Mouse (Mus musculus) brown adipose tissue, adult 24 weeks (tissue): ENCODE results near the gene Tmem95. TPM values are rescaled to one million over a fixed set of nuclear protein-coding genes. Genes with fewer than 3 reads are reported as not detected.
A peak's percentile ranks its signal among the peaks of the same experiment; 100 is the strongest.

Experiments
- H3K27ac ChIP-seq: fragments of 200-500 bp; replicated peaks from 2 replicates; pipeline ENCODE4 v1.5.1; 2012; ENCODE audit warnings: low read depth, mild to moderate bottlenecking, low read length
- H3K4me1 ChIP-seq: fragments of 200-500 bp; 2 replicates; pipeline ENCODE4 v1.6.1; 2012; ENCODE audit warnings: low read length, mixed read lengths; ENCODE audit not compliant: control insufficient read depth, insufficient read depth, insufficient read length
- H3K4me3 ChIP-seq: fragments of 200-500 bp; 2 replicates; pipeline ENCODE4 v1.5.1; 2012; ENCODE audit warnings: low read depth, mild to moderate bottlenecking, low read length, moderate library complexity; ENCODE audit not compliant: insufficient read depth
- polyA plus RNA-seq: library from polyadenylated mRNA; stranded (reverse); fragments of >200 nt; gene quantifications from 2 replicates; pipeline ENCODE4 v1.2.4, GENCODE M21; 2012; ENCODE audit not compliant: missing spikeins, insufficient read depth, insufficient read length

Tmem95 gene
- polyA plus RNA-seq, 1 experiment, result not detected

DNA sequence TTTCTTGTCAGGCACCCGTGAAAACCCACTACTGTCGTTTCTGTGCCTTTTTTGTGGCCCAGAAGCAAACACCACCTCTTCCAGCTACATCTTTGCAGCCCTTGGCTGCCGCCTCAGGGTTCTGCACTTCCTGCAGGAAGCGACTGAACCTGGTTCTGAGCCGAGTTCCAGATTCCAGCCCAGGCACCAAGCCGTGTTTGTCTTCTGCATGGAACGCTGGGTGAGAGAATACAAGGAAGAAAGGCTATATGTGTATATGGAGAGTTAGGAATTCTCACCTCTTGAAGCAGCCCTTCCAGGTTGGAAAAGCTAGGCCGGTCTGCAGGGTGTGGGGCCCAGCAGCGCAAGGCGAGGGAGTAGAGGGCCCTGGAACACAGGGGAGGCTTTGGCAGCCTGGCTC lies 23.1 kb downstream of the Tmem95 start:
- H3K4me1 ChIP-seq, result peaks cover 5% of the 10 kb centered on the region
- peak overlapping the region; percentile 73 for H3K27ac ChIP-seq
- H3K4me3 ChIP-seq, result no peak overlapping the region

DNA sequence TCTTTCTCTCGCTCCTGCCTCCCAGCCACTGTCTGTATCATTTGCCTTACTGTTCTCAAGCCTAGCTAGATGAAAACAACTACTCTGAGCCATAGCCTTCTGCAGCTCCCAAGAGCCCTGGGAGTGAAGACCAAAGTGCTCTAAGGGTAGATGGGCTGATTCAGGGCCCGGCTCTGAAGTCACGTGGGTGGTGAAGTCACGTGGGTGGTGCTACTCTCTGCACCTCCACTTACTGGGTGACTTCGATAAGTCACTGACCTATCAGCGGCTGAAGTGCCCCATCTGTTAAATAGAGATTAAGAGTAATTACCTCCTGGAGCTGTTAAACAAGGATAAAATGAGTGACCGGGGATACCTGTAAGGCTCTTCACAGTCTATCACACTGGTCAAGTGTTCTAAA lies 23.8 kb downstream of the Tmem95 start:
- Histone ChIP-seq H3K4me3 (no peak overlapping the region), H3K4me1 (peaks cover 5% of the 10 kb centered on the region), H3K27ac (no peak overlapping the region)

DNA sequence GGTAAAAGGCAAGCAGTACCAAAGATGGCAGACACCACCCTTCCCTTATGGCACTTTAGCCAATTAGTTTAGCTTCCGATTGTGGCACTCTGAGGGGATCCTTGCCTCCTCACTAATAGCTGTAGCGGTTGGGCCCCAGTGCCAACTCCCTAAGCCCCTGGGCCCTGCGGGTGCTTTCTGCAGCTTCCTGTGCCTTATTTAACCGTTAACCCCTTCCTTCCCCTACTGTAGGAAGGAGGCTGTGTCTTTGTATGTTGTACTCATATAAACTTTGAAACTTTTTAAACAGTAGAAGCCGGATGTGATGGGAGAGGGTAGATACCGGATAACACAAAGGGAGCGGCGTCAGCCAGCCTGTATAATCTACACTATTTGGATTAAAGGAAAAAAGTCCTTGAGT lies 27.1 kb downstream of the Tmem95 start:
- peaks cover 10% of the 10 kb centered on the region for H3K4me1 ChIP-seq

DNA sequence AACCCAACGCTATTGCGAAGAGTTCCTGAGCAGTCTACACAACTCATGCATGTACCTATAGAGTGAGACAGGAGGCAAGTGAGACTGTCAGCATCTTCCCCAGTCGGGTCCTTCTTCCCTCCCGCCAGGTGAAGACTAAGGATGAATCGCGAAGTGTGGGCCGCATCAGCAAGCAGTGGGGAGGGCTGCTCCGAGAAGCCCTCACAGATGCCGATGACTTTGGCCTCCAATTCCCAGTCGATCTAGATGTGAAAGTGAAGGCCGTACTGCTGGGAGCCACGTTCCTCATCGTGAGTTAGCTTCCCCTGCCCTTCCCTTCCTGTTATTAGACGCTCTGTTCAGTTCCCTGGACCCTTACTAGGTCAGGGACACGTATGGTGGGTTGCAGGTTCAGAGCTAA lies 27.9 kb downstream of the Tmem95 start:
- H3K4me3 ChIP-seq, result no peak overlapping the region
- H3K4me1 ChIP-seq, result peaks cover 13% of the 10 kb centered on the region

More for the DNA sequence above, 27.1 kb downstream of the Tmem95 start:
- no peak overlapping the region for H3K27ac ChIP-seq
- no peak overlapping the region for H3K4me3 ChIP-seq

DNA sequence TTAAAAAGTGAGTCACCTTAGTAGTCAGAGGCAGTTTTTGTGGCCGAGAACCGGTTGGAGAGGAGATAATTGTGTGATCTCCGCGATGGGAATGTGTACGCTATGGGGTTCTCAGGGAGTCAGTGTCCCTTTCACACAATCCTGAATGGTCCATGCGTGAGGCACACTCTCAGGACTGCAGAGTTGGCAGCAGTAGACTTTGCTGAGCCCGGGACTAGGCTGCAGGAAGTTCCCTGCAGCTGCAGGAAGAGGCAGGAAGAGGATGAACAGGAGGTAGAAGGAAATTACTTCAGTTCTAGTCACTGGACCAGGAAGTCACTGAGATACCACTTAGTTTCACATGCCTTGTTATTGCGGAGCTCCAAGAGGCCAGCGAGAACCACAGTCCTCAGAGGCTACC lies 28.7 kb downstream of the Tmem95 start:
- 0 out of 2 replicates have a peak overlapping the region, but pooled peaks have one; percentile 4 for H3K4me3 ChIP-seq
- H3K27ac ChIP-seq, result peak overlapping the region; percentile 82
- H3K4me1 ChIP-seq, result peaks cover 11% of the 10 kb centered on the region

More for the DNA sequence above, 27.9 kb downstream of the Tmem95 start:
- H3K27ac ChIP-seq, result 0 out of 2 replicates have a peak overlapping the region, but pooled peaks have one; percentile 82

DNA sequence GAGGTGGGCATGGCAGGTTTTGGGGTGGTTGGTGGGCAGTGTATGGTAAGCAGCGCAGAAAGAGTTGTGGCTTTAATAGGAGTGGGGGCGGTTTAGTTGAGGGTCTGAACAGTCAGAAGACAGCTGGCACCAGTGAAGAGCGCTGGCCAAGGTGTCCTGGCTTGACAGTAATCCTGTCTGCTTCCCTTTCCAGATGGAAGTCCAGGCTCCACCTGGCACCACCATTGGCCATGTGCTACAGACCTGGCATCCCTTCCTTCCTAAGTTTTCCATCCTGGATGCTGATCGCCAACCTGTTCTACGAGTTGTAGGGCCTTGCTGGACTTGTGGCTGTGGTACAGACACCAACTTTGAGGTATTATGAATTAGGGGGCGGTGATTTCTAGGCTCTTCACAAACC lies 29.8 kb downstream of the Tmem95 start:
- peak overlapping the region; percentile 90 for H3K4me3 ChIP-seq
- H3K4me1 ChIP-seq, result peaks cover 11% of the 10 kb centered on the region
- H3K27ac ChIP-seq, result no peak overlapping the region

DNA sequence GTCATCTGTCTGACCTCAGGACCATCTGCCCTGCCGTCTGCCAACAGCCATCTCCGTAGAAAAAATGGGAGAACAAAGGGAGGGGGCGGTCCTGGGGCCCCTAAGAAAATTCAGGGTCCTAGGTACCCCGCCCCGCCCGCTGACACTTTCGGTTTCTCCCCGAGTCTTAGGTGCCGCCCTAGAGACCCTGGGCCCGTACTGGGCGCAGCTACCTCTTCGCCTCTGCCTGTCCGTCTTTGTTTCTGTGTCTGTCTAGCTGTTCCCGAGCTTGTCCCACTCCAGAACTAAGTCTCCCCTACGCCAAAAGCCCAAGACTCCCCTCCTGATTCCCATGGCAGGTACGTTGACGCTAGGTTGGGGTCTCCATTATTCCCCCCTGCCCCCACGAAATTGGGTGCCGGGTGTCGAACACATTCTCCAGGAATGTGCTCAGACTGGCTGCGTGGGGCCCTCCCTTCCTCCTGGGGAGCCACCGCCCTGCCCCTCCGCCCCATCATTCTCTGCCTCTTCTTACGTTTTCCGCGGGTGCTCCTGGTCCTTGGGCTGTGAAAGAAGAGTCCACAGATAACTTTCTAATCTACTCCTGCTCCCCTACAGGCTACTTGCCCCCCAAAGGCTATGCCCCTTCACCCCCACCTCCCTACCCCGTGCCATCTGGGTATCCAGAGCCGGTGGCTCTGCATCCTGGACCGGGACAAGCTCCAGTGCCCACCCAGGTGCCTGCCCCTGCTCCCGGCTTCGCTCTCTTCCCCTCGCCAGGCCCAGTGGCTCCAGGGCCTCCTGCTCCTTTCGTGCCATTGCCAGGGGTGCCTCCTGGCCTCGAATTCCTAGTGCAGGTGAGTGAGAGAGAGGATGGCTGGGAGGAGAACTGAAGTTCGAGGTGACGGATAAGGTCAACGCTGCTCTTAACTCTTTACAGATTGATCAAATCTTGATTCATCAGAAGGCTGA lies 30.8 kb downstream of the Tmem95 start:
- Histone ChIP-seq H3K4me3 (peak overlapping the region; percentile 90), H3K4me1 (peaks cover 11% of the 10 kb centered on the region), H3K27ac (peak overlapping the region; percentile 88)

DNA sequence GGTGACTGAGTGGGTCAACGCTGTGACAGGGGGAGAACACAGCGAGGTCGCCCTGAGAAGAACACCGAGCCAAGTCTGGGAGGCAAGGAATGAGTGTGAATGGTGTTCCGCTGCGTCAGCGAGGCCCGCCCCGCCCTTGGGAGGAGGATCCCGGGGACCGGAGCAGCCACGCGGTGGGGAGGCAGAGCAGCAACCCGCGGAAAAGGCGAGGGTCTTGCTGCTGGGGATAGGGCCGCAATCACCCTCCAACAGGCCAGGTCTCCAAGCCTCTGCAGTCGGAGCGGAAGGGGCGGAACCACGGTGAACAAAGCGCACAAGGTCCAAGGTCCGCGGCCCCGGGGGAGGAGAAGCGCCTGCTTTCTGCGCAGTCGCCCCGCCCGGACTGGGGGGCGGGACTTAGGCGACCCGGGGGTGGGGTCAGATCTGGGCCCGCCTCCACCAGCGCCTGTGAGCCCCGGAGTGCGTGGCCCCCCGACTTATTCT lies 31.6 kb downstream of the Tmem95 start, which contains the start of gene Plscr3:
Plscr3 (plus strand) TSS at position 179 of the 483 bp plus-strand sequence.
- Histone ChIP-seq H3K27ac (peak within 1 kb of the TSS; percentile 88), H3K4me3 (peak within 1 kb of the TSS; percentile 90), H3K4me1 (peaks cover 11% of the 10 kb centered on the region)

DNA sequence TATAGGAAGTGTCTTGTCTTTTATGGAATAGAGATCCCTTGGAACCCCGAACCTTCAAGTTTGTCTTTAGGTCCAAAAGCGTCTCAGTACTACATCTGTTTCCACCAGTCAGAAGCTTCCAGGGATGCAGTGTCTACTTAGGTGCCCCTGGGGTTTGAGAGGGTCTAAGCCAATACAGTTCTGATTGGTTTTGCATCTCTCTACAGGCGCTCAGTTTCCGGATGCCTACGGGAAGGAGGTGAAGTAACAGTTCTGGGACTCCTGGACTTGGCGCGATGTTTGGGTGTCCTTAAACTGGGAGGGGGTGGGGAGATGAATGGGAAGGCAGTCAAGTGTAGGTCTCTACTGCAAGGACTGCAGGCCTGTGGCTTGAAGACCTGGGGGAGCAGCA lies 39.1 kb downstream of the Tmem95 start:
- peak overlapping the region; percentile 79 for H3K4me3 ChIP-seq
- H3K4me1 ChIP-seq, result no peaks in the 10 kb centered on the region
- H3K27ac ChIP-seq, result peak overlapping the region; percentile 76

DNA sequence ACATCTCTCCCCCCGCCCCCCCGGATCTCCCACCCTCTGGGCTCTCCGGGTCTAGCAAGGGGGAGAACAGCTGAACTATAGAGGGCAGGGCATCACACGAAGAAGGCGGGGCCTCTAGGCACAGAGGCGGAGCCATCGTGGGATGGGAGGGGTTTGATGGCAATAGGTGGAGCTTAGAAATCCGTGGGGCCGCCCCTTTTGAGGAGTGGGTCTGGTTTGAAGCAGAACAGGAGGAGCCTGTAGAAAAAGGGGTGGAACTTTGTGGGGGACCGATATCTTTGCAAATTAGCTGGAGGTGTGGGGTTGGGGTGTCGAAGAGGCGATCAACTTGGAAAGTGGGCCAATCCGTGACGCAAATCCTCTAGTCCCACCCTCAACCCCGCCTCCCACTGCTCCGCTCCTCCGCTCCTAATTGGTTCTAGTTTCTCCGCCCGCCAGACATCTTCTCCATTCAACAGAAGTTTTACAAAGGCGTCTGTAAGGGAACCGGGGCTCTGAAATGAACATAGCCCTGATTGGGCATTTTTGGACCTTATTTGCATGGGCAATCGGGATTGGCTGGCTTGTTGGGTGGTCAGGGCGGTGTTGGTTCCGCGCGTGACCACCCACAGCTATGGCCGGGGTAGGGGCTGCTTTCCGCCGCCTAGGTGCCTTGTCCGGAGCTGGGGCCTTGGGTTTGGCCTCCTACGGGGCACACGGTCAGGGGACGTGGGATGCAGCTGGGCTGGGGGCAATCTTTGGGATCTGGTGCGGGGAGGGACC lies 39.7 kb downstream of the Tmem95 start, which contains the start of gene Tmem256:
Tmem256 (plus strand) TSS at position 563 of the 762 bp plus-strand sequence.
- Histone ChIP-seq H3K27ac (peak within 1 kb of the TSS; percentile 76), H3K4me1 (no peaks in the 10 kb centered on the region), H3K4me3 (peak within 1 kb of the TSS; percentile 79)

DNA sequence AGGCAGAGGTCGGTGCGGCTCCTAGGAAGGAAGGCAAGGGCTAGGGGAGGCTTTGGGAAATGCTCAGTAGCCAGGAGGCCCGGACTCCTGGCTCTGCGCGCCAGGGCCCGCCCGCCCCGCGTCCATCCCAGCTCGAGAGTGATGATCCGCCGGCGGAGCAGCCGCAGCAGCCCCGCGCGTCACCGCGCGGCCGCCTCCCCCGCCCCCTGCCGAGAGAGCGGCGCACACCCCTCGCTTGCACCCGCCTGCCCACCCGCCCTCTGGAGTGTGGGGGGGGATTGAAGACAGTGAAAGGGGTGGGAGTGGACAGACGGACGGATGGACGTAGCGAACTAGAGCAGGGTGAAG lies 40.2 kb downstream of the Tmem95 start, which contains the start of gene Nlgn2:
Nlgn2 (minus strand) TSS at position 181 of the 348 bp plus-strand sequence.
- peak within 1 kb of the TSS; percentile 79 for H3K4me3 ChIP-seq
- H3K4me1 ChIP-seq, result no peaks in the 10 kb centered on the region
- H3K27ac ChIP-seq, result peak within 1 kb of the TSS; percentile 76

DNA sequence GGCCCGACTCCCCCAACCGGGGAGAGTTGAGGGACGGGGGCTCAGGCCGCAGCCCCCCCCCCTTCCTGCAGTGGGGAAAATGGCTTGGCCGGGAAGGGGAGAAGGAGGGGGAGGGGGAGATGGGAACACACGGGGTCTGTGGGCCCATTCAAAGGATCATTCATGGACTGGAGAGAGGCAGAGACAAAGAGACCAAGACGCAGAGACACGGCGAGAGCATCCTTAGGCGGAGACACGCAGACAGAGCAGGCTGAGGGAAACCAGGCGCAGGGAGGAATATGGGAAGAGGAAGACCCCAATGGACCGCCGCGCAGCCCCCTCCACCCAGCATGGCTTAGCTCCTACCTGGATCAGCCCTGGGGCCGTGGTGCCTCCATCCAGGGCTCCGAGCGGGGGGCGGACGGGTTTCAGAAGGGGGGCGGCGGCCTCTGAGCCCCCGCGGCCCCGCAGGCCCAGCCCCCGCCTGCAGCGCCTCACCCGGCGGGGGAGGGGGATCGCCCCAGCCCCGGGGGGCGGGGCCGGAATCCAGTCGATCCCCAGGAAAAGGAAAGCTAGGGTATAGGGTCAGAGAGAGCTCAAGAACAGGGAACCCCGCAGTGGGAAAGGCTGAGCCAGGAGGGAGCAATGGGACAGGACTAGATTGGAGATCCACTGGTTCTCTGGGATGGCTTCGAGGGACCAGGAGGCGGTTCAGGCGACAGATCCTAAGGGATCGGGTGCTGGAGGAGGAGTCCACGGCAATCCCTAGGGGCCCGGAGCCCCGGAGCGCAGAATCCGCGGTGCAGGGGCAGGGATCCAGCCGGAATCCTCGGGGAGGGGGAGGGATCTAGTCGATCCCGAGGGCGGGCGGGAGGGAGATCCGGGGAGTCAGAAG lies 40.9 kb downstream of the Tmem95 start:
- Histone ChIP-seq H3K4me3 (peak overlapping the region; percentile 64), H3K27ac (no peak overlapping the region), H3K4me1 (no peaks in the 10 kb centered on the region)

DNA sequence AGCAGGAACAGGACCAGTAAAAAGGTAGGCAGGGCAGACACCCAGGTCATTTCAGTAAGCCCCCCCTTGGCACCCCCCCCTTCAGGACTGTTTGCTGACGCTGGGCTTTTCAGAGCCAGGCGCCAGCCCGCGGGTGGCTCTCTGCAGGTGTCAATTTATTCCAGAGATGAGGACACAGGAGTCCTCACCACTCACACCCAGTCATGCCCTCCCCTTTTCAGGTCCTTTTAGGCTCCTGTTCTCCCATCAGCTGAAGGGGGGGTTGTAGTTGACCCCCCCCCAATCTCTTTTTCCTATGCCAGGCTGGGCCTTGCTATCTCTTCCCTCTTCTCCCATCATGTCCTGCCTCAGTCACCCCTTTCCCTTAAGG lies 41.9 kb downstream of the Tmem95 start:
- no peak overlapping the region for H3K27ac ChIP-seq
- no peak overlapping the region for H3K4me3 ChIP-seq

DNA sequence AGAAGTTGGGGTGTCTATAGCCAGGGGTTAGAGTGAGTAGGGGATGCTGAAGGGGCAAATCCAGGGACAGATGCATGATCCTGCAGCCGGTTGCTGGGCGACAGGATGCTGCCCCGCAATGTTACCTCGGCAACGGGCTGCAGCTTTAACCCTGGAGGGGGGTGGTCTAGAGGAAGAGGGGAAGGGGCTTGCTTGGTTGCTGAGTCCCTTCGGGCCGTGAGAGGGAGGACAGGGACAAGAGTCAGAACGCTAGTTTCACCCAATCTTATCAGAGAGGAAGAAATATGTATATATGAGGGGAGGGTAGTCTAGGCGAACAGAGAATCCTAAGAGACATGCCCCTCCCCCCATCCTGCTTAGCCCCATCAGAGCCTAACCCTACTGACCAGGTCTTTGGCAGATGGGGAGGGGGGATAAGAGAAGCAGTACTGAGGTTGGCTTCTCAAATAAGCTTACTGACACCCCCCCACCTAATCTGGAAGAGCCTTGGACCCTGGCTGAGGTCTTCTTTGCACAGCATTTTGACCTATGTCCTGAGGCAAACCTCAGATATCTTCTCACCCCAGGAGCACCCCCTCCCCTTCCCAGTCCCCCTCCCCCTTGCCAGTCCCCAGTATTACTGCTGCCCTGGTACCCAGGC lies 42.4 kb downstream of the Tmem95 start:
- H3K4me3 ChIP-seq, result no peak overlapping the region

More for the DNA sequence above, 41.9 kb downstream of the Tmem95 start:
- no peaks in the 10 kb centered on the region for H3K4me1 ChIP-seq

More for the DNA sequence above, 42.4 kb downstream of the Tmem95 start:
- Histone ChIP-seq H3K4me1 (no peaks in the 10 kb centered on the region), H3K27ac (no peak overlapping the region)
